Mouse (Mus musculus) layer of hippocampus, adult 18-20 months (tissue): ENCODE measurements at regions not wholly inside any gene's neighbourhood (a gene's known extent, or its start where the extent isn't known, plus 50 kb on each side); places are given as distances from the start of the nearest gene placed in this dataset.

Experiments
- DNase-seq, 2 experiments: peaks; one replicate each; pipeline ENCODE4 v3.0.0; 2022; ENCODE audit warnings: low spot score in 2 of 2

GRCm38 (mm10) chr16:47754671-47755070 is 528.9 kb upstream of the Dppa4 start:
- DNase-seq = no peak

GRCm38 (mm10) chr16:47758296-47758695 is 525.2 kb upstream of the Dppa4 start:
- no peak for DNase-seq

GRCm38 (mm10) chr16:47765742-47766141 is 517.8 kb upstream of the Dppa4 start:
- peak in 1 of 2 experiments; percentile 49 for DNase-seq

GRCm38 (mm10) chr16:47788515-47788914 is 495.0 kb upstream of the Dppa4 start:
- DNase-seq = no peak

- DNase-seq = no peak
Measured at GRCm38 (mm10) chr16:47790666-47791065, 492.9 kb upstream of the Dppa4 start.

- DNase-seq = no peak
Measured at GRCm38 (mm10) chr16:47791456-47791855, 492.1 kb upstream of the Dppa4 start.

GRCm38 (mm10) chr16:47798838-47799237 is 484.7 kb upstream of the Dppa4 start:
- DNase-seq = peak in 1 of 2 experiments; percentile 18

- DNase-seq = no peak
Measured at GRCm38 (mm10) chr16:47843169-47843568, 440.4 kb upstream of the Dppa4 start.

GRCm38 (mm10) chr16:47851631-47852030 is 431.9 kb upstream of the Dppa4 start:
- no peak for DNase-seq

GRCm38 (mm10) chr16:47859840-47860239 is 423.7 kb upstream of the Dppa4 start:
- no peak for DNase-seq

- DNase-seq = no peak
Measured at GRCm38 (mm10) chr16:47875258-47875657, 408.3 kb upstream of the Dppa4 start.

- DNase-seq = peak in 1 of 2 experiments; percentile 57
Measured at GRCm38 (mm10) chr16:47883476-47883875, 400.1 kb upstream of the Dppa4 start.

GRCm38 (mm10) chr16:47887019-47887418 is 396.5 kb upstream of the Dppa4 start:
- no peak for DNase-seq

GRCm38 (mm10) chr16:47900785-47901184 is 382.7 kb upstream of the Dppa4 start:
- DNase-seq = no peak

GRCm38 (mm10) chr16:47938000-47938399 is 345.5 kb upstream of the Dppa4 start:
- DNase-seq = no peak
